Mouse (Mus musculus) liver, embryonic 18 days (tissue): ENCODE data around the gene Klhdc1. TPM values are rescaled to one million over a fixed set of nuclear protein-coding genes. Genes with fewer than 3 reads are reported as not detected.

ENCODE experiments used
- polyA plus RNA-seq: library from polyadenylated mRNA; depleted of rRNA; stranded (reverse); fragments of >200 nt; gene quantifications from 2 replicates; pipeline ENCODE4 v1.2.3, GENCODE M21; 2012; rRNA removed

The Klhdc1 gene
- polyA plus RNA-seq, result 0.25 and 1.9 TPM in 2 replicates

DNA sequence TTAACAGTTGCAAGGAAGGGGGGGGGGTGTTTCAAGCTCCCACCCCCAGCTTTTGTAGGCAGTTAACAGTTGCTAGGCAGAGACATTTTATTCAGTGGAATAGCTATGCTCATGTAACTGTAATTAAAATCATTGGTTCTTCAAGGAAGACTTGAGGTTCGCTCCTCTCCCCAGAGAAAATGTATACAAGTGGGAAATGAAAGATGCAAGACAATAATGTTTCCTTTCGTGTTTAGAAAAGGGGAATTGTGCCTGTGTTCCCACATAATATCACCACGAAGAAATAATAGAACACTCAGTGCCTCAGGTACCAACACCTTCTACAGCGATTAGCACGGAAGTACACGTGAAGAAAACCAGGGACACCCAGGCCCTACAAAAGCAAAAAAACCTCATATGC is at the start of gene Klhdc1:
Gene Klhdc1, plus strand, starts transcription at position 301 of the 400 bp plus-strand sequence.

DNA sequence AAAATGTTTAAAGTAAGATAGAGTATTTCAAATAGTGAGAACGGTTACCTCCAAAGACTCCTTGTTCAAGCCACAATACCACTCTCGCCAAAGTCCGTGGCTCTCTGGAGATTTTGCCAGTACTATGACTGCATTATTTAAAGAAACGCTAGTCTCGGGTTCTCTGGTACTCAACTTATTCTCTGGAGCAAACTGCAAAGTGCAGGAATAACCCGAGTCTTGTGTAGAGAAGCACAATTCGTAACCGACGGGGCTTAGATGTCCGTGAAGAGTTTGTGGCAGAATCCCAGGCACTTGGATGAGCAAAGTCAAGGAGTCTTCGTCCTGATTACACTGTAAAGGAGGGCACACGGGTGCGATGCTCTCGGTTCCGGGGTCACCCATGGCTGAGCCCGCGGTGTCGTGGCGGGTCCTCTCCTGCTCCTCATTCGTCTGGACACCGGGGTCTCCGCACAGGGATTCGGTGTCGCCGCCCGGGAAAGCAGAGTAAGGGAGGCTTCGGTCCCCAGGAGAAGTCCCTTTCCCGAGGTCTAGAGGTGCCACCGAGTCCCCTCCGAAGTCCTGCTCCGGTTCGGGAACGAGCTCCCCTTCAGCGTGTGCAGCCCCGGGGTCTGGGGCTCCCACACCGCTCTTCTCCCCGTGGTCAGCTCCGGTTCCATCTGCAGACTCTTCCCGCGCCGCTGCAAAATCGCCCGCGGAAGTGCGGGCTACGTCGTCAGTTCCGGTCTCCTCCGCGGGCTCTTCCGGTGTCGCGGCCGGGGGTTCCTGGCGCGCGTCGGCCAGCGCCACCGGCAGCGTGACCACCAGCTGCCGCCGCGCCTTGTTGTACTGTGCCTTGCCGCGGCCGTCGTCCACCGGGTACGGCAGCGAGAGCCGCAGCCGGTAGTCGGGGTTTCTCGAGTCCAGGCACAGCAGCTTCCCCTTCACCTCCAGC is 44.3 kb upstream of the Klhdc1 start, which contains the start of gene Gm49383:
Gene Gm49383, minus strand, starts transcription at position 661 of the 934 bp plus-strand sequence.

DNA sequence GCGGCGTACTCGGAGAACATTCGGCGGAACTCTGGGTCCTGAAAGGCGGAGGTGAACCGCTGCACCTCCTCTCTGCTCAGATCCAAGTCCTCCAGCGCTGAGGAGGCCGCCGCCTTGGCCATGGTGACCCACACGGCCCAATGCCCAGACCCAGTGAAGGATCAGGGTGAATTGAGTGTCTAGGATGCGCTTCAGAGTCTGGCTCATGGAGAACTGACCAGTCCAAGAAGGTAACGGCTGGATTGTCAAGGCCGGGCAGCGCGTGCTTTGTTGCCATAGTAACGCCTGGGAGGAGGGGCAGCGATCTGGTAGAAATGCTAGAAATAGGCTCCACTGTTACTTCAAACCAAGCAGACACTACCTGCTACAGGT is 42.8 kb upstream of the Klhdc1 start, which contains the start of gene Dnaaf2:
Gene Dnaaf2, minus strand, starts transcription at position 266 of the 372 bp plus-strand sequence.

DNA sequence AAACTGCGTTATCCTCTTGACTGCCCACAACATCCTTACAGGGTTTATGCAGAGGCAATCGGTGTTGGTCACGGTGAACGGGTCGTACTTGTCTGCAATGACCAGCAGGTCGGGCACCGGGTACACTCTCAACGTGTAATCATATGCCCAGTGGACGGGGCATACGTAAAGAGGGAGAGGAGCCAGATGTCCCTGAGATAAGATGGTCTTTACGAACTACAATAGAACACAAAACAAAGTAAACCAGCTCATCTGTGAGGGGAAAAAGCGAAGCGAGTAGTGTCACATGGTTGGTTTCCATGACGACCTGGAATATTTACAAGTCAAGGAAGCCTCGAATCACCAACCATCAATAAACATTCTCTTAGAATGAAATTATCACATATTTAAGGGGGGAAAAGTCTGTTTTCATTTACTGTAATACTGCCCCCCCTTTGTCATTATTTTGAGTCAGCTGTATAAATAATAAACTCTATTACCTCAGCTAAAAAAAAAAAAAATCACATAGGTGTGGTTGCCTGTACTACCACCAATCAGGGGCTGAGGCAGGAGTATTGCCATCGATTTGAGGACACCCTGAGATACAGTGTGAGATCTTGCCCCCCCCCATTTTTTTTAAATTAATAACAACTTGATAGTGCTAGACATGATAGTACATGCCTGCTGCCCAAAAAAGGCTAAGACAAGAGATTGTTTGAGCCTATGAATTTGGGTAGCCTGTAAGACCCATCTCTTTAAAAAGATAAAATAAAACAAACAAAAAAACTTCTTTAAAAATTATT is 36.7 kb upstream of the Klhdc1 start, which contains the start of gene Gm49384:
Gene Gm49384, minus strand, starts transcription at position 216 of the 782 bp plus-strand sequence.

DNA sequence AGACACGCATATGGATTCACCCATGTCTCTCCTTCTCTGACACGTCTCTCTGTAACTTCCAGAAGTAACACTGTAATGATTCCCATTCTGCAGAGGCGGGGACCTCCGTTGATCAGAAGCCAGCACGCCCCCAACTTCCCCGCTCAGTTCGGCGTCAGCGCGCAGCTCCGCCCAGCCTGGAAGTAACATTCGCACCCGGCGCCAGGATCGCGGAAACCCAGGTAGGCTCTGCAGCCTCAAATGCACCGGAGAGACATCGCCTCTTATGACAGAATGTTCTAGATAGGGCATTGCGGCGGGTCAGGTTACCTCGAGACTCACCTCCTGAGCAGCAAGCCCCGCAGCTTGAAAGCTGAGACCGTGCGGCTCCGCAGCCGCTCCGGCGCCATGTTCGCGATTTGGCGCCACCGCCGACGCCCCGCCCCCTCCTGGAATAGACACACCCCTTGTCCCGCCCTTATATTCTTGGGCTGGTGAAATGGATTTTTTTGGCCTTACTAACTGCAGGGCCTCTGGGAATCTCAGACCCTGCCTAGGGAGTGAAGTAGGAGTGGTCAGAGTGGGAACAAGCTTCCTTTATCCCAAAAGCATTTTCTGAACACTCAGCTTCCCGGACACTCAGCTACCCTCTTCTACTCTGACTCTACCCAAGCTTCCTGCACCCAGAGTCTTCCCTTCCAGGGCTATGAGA is 13.1 kb upstream of the Klhdc1 start, which contains the start of gene Pole2:
Gene Pole2, minus strand, starts transcription at position 420 of the 691 bp plus-strand sequence.

DNA sequence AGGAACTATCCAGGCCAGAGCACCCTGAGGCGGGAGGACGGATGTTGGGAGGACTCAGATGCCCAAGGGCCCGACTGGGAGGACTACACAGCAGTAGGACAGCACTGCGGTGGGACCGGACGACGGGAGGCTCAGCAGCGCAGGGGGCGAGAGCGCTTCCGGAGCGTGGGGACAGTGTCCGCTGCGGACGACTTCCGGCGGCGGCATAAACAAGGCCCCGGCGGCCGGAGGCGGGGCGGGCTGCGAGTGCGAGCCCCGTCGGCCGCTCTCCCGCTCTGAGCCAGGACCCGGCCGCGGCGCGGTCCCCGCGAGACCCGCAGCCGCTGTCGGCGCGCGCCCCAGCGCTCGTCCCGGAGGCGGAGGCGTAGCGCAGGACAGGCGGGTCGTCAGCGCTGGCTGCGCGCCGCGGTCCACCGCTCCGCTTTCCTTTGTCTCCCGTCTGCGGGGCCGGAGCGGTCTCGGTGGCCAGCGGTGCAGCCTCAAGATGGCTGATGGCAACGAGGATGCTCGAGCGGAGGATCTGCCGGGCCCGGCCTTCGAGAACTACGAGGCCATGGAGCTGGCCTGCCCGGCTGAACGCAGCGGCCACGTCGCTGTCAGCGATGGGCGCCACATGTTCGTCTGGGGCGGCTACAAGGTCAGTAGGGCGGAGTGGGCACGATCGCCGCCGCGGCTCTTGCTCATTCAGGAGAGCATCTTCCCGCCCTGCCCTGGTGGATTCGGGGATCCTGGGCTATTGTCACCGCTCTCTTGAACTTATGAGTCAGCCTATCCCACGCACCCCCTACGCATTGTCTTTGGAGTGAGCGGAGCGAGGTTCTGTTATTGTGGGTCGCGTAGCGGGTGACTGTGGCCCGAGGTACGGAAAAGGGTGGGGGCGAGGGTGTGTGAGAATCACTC is 55.8 kb downstream of the Klhdc1 start, which contains the start of gene Klhdc2:
Gene Klhdc2, plus strand, starts transcription at position 171 of the 900 bp plus-strand sequence.

Other genes starting within 250 kb of the Klhdc1 start
- 1,582 and 1,774 TPM in 2 replicates for gene Rps29, start 82.0 kb upstream of the Klhdc1 start, polyA plus RNA-seq
- 4.0 and 4.5 TPM in 2 replicates for gene Lrr1, start 72.4 kb upstream of the Klhdc1 start, polyA plus RNA-seq
- gene Rpl36al, start 57.1 kb upstream of the Klhdc1 start, polyA plus RNA-seq, result 494 and 497 TPM in 2 replicates
- gene Mgat2, start 57.0 kb upstream of the Klhdc1 start, polyA plus RNA-seq, result 12.2 and 12.6 TPM in 2 replicates
- gene Gm49383, start 44.1 kb upstream of the Klhdc1 start, polyA plus RNA-seq, result 1.7 and 2.2 TPM in 2 replicates
- 1.7 and 1.8 TPM in 2 replicates for gene Dnaaf2, start 42.7 kb upstream of the Klhdc1 start, polyA plus RNA-seq
- 2.6 and 3.0 TPM in 2 replicates for gene Gm49384, start 36.9 kb upstream of the Klhdc1 start, polyA plus RNA-seq
- gene Pole2, start 13.0 kb upstream of the Klhdc1 start, polyA plus RNA-seq, result 11.3 and 11.9 TPM in 2 replicates
- gene Klhdc2, start 55.5 kb downstream of the Klhdc1 start, polyA plus RNA-seq, result 32.0 and 33.2 TPM in 2 replicates
- 8.7 and 10.1 TPM in 2 replicates for gene Nemf, start 116.0 kb downstream of the Klhdc1 start, polyA plus RNA-seq
- gene Arf6, start 131.0 kb downstream of the Klhdc1 start, polyA plus RNA-seq, result 50.9 and 53.3 TPM in 2 replicates
- gene Gm9887, start 131.3 kb downstream of the Klhdc1 start, polyA plus RNA-seq, result 0.25 and 0.35 TPM in 2 replicates